Mouse (Mus musculus): Measurements from ENCODE around the gene Pcdh7.

DNA sequence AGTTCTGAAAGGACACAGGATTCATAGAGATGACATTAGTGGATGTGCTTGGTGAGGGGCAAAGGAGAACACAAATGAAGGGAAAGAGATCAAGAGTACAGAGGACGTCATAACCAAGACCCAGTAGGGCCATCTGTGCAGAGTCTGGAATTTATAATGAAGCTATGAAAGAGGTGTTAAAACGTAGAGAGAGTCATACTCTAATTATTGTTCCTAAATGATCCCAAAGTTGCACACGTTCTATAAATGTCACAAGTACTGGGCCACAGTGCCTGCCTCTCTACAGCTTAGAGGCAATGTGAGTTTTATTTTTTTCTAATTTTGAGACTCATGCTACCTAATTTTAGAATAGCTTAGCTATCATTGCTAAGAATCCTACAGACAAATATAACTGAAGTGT is 400.1 kb downstream of the Pcdh7 start:
- TF ChIP-seq POLR2A (IDR thresholded peaks at IDR 0.05; ENCODE audit: extremely low read depth, insufficient read depth, low read length), result no peak
- no peak for TF ChIP-seq CTCF (IDR thresholded peaks at IDR 0.05; ENCODE audit: low read depth, low read length)

Data from liver, adult 2 months (tissue).